Mouse (Mus musculus) hindbrain, embryonic 12.5 days (tissue): Measurements from ENCODE around the gene Cab39l. TPM values are rescaled to one million over a fixed set of nuclear protein-coding genes. Genes with fewer than 3 reads are reported as not detected.

Experiments used
- ATAC-seq: fragments of 200-750 bp; cut with Nextera tagmentation; 2 replicates; pipeline ENCODE4 v1.8.0; 2017; ENCODE audit warnings: moderate TSS enrichment; ENCODE audit not compliant: low FRiP score
- H3K27ac ChIP-seq: fragments of 300-500 bp; sonication (generic); 2 replicates; pipeline ENCODE4 v1.5.1; 2016; ENCODE audit warnings: mild to moderate bottlenecking
- H3K27me3 ChIP-seq: fragments of 300-500 bp; sonication (generic); 2 replicates; pipeline ENCODE4 v1.6.1; 2016; ENCODE audit warnings: mild to moderate bottlenecking
- H3K36me3 ChIP-seq: fragments of 300-500 bp; sonication (generic); 2 replicates; pipeline ENCODE4 v1.6.1; 2016; ENCODE audit warnings: mild to moderate bottlenecking
- H3K4me1 ChIP-seq: fragments of 300-500 bp; sonication (generic); 2 replicates; pipeline ENCODE4 v1.6.1; 2016
- H3K4me2 ChIP-seq: fragments of 300-500 bp; sonication (generic); replicated peaks from 2 replicates; pipeline ENCODE4 v1.6.1; 2016; ENCODE audit warnings: mild to moderate bottlenecking
- H3K4me3 ChIP-seq: fragments of 300-500 bp; sonication (generic); 2 replicates; pipeline ENCODE4 v1.5.1; 2016; ENCODE audit warnings: mild to moderate bottlenecking
- H3K9ac ChIP-seq: fragments of 300-500 bp; sonication (generic); 2 replicates; pipeline ENCODE4 v1.6.1; 2016; ENCODE audit warnings: mild to moderate bottlenecking, moderate library complexity
- H3K9me3 ChIP-seq: fragments of 300-500 bp; sonication (generic); replicated peaks from 2 replicates; pipeline ENCODE4 v1.6.1; 2016; ENCODE audit warnings: mild to moderate bottlenecking
- WGBS: fragments of 180-500 bp; shearing (Covaris S2); methylation state at CpG from one replicate; pipeline ENCODE4 v1.1.7; 2016; 5-methylcytosine and 5-hydroxymethylcytosine counted together
- polyA plus RNA-seq: library from polyadenylated mRNA; unstranded; fragments of >200 nt; fragmentation: Nextera tagmentation; extraction: Ambion mirVana; gene quantifications from 2 replicates; pipeline ENCODE4 v1.2.1, GENCODE M21; 2016

Gene Cab39l
- polyA plus RNA-seq, 1 experiment from 2014 or later, result 35.8 TPM

DNA sequence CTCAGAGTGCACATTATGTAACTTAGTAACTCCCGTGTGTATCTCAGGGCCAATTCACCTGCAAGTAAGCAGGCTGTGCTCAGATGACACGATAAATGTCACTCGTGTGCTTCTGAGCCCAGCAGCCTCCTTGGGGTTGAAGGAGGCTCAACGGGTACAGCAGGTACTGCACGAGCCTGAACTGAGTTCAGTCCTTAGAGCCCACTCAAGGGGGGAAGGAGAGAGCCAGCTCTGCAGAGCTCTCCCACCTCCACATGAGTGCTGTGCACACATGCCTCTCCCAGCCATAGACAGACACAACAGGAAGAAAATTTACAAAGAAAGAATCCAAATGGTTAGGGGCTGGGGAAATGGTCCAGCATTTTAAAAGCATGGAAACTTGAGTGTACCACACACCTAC is 85.1 kb downstream of the Cab39l start:
- no peak for ATAC-seq
- no peaks in the 10 kb centered on the region for H3K27me3 ChIP-seq
- H3K9ac ChIP-seq, result no peak overlapping the region
- H3K27ac ChIP-seq, result no peak overlapping the region
- H3K9me3 ChIP-seq, result no peaks in the 10 kb centered on the region
- 83% methylated on average over 5 of the region's 5 CpGs for WGBS
- no peaks in the 10 kb centered on the region for H3K4me1 ChIP-seq
- no peak overlapping the region for H3K4me3 ChIP-seq
- H3K4me2 ChIP-seq, result no peak overlapping the region
- H3K36me3 ChIP-seq, result no peaks in the 10 kb centered on the region

DNA sequence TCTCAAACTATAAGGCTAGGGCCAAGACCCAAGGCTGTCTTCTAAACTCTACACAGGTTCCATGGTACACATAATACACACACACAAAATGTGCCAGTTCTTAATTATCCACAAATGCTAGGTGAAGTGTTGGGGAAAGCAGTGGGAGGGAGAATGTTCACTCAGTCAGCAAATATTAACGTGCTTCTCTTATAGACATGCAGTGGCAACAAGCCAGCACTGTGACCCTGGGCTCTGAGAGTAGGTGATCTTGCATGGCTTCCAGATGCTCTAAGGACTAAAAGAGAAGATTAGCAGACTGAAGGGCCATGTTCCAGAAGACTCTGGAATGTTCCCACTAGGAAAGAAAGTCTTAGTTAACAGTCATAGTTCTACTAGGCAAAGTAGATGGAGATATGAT is 90.0 kb downstream of the Cab39l start:
- 72% methylated on average over 1 of the region's 1 CpGs for whole genome bisulfite sequencing
- no peak for ATAC-seq
- no peak overlapping the region for H3K9ac ChIP-seq
- H3K27me3 ChIP-seq, result no peaks in the 10 kb centered on the region
- H3K27ac ChIP-seq, result no peak overlapping the region
- no peaks in the 10 kb centered on the region for H3K36me3 ChIP-seq
- H3K9me3 ChIP-seq, result no peaks in the 10 kb centered on the region
- H3K4me3 ChIP-seq, result no peak overlapping the region
- H3K4me2 ChIP-seq, result no peak overlapping the region
- no peaks in the 10 kb centered on the region for H3K4me1 ChIP-seq

DNA sequence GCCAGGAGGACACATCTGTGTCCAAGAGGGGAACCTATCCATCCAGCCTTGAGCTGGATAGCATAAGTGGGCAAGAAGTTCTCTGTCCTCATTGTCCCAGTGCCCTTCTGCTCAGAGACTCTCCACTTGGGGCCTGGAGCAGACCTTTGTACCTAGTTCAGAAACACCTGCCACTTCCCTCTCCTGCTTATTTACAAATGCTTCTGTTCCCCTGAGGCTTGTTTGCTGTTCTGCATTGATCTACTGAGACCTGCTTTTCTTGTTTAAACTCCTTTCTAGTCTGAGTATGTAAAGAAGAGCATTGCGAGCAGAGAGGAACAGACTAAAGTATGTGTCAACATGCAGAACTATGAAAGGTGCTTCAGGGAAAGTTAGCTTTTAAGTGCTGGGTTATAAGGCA is 92.2 kb downstream of the Cab39l start:
- Histone ChIP-seq H3K9me3 (no peaks in the 10 kb centered on the region), H3K4me2 (no peak overlapping the region), H3K27me3 (no peaks in the 10 kb centered on the region), H3K9ac (no peak overlapping the region), H3K36me3 (no peaks in the 10 kb centered on the region), H3K27ac (no peak overlapping the region), H3K4me3 (no peak overlapping the region), H3K4me1 (no peaks in the 10 kb centered on the region)
- 90% methylated on average over 1 of the region's 1 CpGs for WGBS
- no peak for ATAC-seq

DNA sequence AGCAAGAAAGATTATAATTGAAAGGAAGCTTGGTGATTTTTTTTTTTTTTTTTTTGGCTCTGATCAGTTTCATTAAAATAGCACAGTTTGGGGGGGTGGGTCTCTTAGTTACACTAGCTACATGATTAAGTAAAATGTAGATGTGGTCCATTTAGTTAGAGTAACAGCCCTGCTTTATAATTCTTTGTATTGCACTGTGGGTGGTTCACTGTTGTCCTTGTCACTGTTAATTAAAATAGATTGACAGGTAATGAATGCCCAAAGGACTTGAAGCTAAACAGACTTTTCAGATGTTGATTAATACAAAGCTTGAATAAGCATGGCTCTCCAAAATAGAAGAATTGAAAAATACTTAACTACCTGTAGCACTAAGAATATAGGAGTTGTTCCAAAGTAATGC is 93.1 kb downstream of the Cab39l start:
- Histone ChIP-seq H3K27me3 (no peaks in the 10 kb centered on the region), H3K9ac (no peak overlapping the region), H3K4me3 (no peak overlapping the region), H3K27ac (no peak overlapping the region), H3K4me1 (no peaks in the 10 kb centered on the region), H3K9me3 (no peaks in the 10 kb centered on the region), H3K36me3 (no peaks in the 10 kb centered on the region), H3K4me2 (no peak overlapping the region)
- ATAC-seq, result no peak

DNA sequence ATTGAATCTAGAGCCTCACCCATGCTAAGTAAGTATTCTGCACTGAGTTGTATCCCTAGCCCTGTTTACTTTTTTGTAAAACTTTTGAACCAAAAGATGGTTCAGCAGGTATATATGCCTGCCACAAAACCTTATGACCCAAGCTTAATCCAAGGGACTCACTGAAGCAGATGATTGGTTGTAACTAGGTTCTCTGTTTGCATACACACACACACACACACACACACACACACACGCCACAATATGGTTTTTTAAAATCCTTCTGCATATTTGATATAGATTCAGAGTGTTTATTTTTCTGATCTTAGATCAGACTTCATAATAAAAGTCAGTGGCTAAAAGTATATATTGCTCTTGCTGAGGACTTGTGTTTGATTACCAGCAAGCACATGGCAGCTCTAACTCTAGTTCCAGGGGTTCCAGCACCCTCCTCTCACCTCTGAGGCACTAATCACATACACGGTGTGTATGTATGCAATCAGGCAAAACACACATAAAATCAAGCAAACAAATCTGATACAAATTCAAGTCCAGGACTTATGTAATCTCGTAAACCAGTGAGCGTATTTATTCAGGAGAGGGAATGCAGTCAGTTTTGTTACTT is 97.2 kb downstream of the Cab39l start:
- Histone ChIP-seq H3K9ac (no peak overlapping the region), H3K27ac (no peak overlapping the region), H3K4me1 (no peaks in the 10 kb centered on the region), H3K4me3 (no peak overlapping the region), H3K9me3 (no peaks in the 10 kb centered on the region), H3K4me2 (no peak overlapping the region), H3K27me3 (no peaks in the 10 kb centered on the region), H3K36me3 (no peaks in the 10 kb centered on the region; the same call in 1 of the 2 replicates)
- WGBS, result 93% methylated on average over 4 of the region's 4 CpGs
- no peak for ATAC-seq

DNA sequence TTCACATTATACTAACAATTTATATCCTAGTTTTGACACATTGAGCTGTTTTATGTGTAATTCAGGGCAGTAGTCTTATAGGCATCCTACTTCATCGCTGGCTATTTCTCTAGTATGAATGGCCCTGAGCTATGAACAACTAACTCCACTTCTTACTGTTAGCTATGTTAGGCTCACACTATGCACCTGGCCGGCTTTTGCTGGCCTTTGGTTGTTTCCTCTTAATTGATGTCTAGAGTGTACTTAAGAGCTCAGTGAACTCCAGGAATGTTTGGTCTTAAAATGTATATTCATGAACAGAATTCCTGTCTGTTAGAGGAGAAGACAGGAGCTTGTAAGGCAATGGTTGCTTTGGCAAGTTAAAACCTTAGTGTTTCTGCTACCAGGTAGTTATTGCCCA is 99.5 kb downstream of the Cab39l start:
- no peak for ATAC-seq
- Histone ChIP-seq H3K4me1 (no peaks in the 10 kb centered on the region), H3K9ac (no peak overlapping the region), H3K27me3 (no peaks in the 10 kb centered on the region), H3K27ac (no peak overlapping the region), H3K36me3 (no peaks in the 10 kb centered on the region; the same call in 1 of the 2 replicates), H3K4me3 (no peak overlapping the region), H3K9me3 (no peaks in the 10 kb centered on the region), H3K4me2 (no peak overlapping the region)
- WGBS, result 88% methylated on average over 2 of the region's 2 CpGs

DNA sequence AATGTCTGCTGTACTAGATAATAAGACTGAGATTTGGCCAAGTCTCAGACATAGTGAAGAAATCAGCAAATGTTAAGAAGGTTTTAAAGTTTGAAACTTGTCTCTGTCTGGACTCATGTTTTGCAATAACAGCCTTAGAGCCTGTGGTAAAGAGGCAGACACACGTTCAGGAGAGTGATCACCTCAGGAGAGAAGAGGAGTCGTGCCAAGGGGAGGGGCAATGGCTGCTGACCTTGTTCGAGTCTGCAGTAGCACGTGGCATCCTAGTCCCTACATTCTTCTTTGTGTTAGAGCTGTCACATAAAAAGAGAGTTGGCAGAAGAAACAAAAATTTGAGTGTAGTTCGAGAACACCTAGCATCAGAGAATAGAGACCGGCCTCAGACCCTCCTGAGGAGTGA is 100.0 kb downstream of the Cab39l start:
- Histone ChIP-seq H3K9me3 (no peaks in the 10 kb centered on the region), H3K4me2 (no peak overlapping the region), H3K36me3 (no peaks in the 10 kb centered on the region; the same call in 1 of the 2 replicates), H3K9ac (no peak overlapping the region), H3K4me1 (no peaks in the 10 kb centered on the region), H3K4me3 (no peak overlapping the region), H3K27me3 (no peaks in the 10 kb centered on the region), H3K27ac (no peak overlapping the region)
- 84% methylated on average over 6 of the region's 6 CpGs for WGBS
- ATAC-seq, result no peak

DNA sequence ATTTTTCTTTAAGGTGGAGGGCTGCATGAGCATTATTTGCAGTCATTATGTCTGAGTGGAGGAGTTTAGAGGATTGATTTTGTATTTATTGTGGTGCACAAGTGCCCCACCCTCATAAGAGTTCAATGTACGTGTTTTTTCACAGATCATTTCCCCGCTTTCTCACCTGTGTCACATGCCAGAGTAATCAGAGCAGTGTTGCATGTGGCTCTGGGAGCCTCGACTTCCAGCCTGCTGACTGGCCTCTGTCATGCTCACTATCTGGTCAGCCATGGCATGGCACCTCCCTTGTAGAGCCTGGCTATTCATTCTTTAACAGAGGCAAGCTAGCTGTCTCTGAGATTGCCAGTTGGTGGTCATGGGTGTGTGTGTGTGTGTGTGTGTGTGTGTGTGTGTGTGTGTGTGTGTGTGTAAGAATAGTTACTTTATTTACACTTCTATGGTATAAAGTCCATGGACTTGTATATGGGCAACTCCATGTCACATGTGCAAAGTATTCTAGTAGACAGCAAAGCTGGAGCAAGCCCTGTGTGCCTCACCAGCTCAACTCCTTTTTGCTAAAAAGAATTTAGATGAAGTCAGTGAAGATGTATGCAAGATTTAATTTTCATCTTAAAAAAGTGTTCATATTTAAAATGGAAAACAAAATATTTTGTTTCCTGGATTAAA is 102.5 kb downstream of the Cab39l start:
- 88% methylated on average over 3 of the region's 3 CpGs for WGBS
- Histone ChIP-seq H3K4me2 (no peak overlapping the region), H3K9me3 (no peaks in the 10 kb centered on the region), H3K9ac (no peak overlapping the region), H3K27ac (no peak overlapping the region), H3K4me3 (no peak overlapping the region), H3K36me3 (no peaks in the 10 kb centered on the region; the same call in 1 of the 2 replicates), H3K4me1 (0 out of 2 replicates have a peak, but pooled peaks cover 6% of the 10 kb centered on the region), H3K27me3 (no peaks in the 10 kb centered on the region)
- ATAC-seq, result no peak

DNA sequence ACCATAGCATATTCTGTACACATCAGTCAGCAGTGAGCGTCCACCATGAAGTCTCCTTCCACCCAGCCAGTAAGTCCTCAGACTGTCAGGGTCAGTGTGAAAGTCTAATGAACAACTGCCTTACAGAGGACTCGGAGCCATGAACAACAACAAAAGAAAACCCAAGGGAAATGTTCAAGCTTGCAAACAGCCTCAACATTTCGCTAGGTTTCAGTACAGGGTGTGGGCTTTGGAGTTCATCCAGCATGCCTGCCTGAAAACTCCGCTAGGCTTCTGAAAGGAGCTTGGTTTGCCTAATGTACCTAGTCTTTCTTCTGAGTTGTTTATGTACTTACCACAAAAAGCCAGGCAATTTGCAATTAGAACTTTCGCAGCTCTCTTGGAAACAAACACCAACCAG is 103.2 kb downstream of the Cab39l start:
- H3K27ac ChIP-seq, result no peak overlapping the region
- H3K27me3 ChIP-seq, result no peaks in the 10 kb centered on the region
- no peaks in the 10 kb centered on the region; the same call in 1 of the 2 replicates for H3K36me3 ChIP-seq
- H3K4me1 ChIP-seq, result 0 out of 2 replicates have a peak, but pooled peaks cover 6% of the 10 kb centered on the region
- no peak for ATAC-seq
- H3K9ac ChIP-seq, result no peak overlapping the region
- no peaks in the 10 kb centered on the region for H3K9me3 ChIP-seq
- no peak overlapping the region for H3K4me3 ChIP-seq
- H3K4me2 ChIP-seq, result no peak overlapping the region
- 72% methylated on average over 5 of the region's 5 CpGs for WGBS

DNA sequence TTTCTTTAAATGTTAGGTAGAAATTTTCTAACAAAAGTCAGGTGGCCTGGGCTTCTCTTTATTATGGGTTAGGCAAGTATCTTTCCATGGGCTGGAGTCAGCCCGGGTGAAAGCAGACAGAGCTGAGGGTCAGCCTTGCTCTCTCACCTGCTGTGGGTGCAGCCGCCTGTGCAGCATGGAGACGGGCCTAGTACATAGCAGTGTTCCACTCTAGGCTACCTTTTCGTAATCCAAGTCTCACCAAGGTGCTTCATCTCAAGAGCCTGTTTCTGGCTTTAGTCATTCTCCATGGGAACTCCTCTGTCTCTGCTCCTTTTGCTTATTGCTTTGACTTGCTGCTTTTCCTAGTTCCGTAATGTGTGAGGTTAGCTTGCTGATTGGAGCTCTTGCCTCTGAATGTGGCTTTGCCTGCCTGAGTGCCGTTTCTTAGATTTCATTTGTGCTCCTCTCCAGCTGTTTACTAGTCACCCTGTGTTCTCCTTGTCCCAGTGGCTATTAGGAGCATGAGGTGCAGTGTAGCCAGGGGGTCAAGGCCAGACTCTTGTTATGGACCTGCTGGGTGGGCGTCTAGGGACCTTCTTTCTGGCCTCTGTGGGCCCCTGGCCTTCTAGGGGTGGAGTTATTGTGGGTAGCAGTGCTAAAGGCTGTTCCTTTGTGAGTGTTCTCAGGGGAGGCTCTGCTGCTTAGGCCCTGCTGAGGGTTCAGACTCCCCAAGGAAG is 105.5 kb downstream of the Cab39l start:
- Histone ChIP-seq H3K36me3 (no peaks in the 10 kb centered on the region), H3K9ac (no peak overlapping the region), H3K4me3 (no peak overlapping the region), H3K27me3 (no peaks in the 10 kb centered on the region), H3K4me1 (0 out of 2 replicates have a peak, but pooled peaks cover 10% of the 10 kb centered on the region), H3K27ac (no peak overlapping the region), H3K4me2 (no peak overlapping the region), H3K9me3 (no peaks in the 10 kb centered on the region)
- no peak for ATAC-seq
- WGBS, result 83% methylated on average over 7 of the region's 7 CpGs

DNA sequence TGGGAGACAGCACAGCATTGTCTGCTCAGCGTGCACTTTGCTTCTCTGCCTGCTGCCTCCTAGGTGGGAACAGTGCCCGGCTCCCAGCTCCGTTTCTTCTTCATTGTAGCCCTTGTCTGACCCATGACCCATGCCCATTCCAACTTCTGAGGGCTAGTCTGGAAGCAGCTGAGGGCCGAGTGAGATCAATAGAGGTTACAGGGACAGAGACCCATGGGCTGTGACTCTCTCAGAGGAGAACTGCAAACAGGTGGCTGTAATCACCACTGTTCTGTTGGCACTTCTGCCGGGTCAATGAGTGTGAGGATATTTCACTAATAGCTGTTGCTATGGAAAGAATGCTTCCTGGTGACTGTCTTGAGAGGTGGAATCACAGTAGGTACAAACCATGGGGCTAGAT is 106.8 kb downstream of the Cab39l start:
- WGBS, result 42% methylated on average over 5 of the region's 5 CpGs

DNA sequence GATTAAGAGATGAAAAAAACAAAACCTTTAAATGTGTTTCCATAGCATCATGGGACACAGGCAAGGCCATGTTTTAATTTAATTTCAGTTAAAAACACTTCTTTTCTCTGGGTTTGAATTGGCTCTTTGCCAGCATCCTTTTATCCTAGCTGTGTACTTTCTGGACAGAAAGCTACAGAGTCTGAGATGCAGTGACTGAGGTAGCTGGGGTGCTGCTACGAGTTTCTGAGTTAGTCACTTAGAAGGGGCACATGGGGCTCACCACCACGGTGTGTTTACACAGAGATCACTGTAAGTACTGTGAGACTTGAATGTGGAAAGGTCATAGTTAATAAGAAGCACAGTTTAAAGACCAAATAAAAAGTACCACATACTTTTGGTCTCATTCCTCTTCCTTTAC is 107.8 kb downstream of the Cab39l start:
- 66% methylated on average over 2 of the region's 2 CpGs for WGBS
- no peaks in the 10 kb centered on the region for H3K36me3 ChIP-seq
- H3K4me2 ChIP-seq, result no peak overlapping the region
- 0 out of 2 replicates have a peak, but pooled peaks cover 10% of the 10 kb centered on the region for H3K4me1 ChIP-seq
- no peak overlapping the region for H3K27ac ChIP-seq
- no peaks in the 10 kb centered on the region for H3K27me3 ChIP-seq
- ATAC-seq, result no peak
- H3K4me3 ChIP-seq, result no peak overlapping the region
- no peak overlapping the region for H3K9ac ChIP-seq
- no peaks in the 10 kb centered on the region for H3K9me3 ChIP-seq

More for the DNA sequence above, 106.8 kb downstream of the Cab39l start:
- H3K4me3 ChIP-seq, result no peak overlapping the region
- no peaks in the 10 kb centered on the region for H3K27me3 ChIP-seq
- H3K36me3 ChIP-seq, result no peaks in the 10 kb centered on the region
- no peak overlapping the region for H3K4me2 ChIP-seq
- H3K4me1 ChIP-seq, result 0 out of 2 replicates have a peak, but pooled peaks cover 10% of the 10 kb centered on the region
- H3K9ac ChIP-seq, result no peak overlapping the region
- H3K9me3 ChIP-seq, result no peaks in the 10 kb centered on the region
- no peak overlapping the region for H3K27ac ChIP-seq
- ATAC-seq, result no peak
